Mouse (Mus musculus): ENCODE measurements around the gene Cdip1. TPM values are rescaled to one million over a fixed set of nuclear protein-coding genes. Genes with fewer than 3 reads are reported as not detected.
"Not testable (repeated sequence)": the region's sequence is repeated elsewhere in the genome, so short reads cannot be mapped to it uniquely, and the experiment has no call there.

Cdip1 gene
- polyA plus RNA-seq, 1 experiment from 2014 or later = 125 TPM

DNA sequence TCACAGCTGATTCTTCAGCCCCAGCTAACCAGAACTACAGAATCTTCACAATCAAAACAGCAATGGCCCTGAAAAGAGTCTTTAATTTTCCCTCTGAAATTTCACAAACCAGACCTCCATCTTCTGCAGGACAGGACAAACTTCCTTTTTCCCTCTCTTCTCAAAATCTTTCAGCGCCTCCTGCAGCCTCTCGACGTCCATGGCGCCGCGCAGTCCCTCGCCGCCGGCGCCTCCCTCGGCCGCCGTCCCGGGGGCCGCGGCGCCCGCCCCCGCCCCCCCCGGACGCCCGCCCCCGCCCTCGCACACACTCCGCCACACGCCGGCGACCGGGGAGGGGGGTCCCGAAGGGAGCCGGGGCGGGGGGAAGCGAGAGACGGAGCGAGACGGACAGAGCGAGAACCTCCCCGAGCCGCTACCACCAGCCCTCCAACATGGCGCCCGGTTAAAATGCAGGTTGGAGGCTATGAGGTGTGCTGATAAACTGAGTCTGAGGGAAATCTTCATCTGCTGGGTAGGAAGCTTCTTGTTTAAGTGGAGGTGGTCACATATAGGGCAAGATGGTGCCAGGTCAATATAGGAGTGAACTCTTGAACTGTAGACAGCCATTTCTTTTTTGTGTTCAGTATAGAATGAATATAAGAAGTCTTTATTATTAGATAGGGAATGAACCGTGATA lies 33.3 kb downstream of the Cdip1 start:
- not testable (repeated sequence) for H3K4me1 ChIP-seq (ENCODE audit: control insufficient read depth, insufficient read depth, low read length); H3K9me3 ChIP-seq (ENCODE audit: control insufficient read depth, low read length); H3K36me3 ChIP-seq (ENCODE audit: control insufficient read depth, insufficient read depth, low read length); H3K27me3 ChIP-seq (ENCODE audit: control insufficient read depth, insufficient read depth, low read length)
- peak overlapping the region; percentile 40 for H3K27ac ChIP-seq (ENCODE audit: low read depth, low read length)
- peak overlapping the region; percentile 37 for H3K4me3 ChIP-seq (ENCODE audit: low read depth, low read length)
- H3K9ac ChIP-seq (replicated peaks; ENCODE audit: low read depth, low read length) = peak overlapping the region; percentile 54
- H3K4me2 ChIP-seq (ENCODE audit: low read depth, low read length) = peak overlapping the region; percentile 42
- whole genome bisulfite sequencing = 5% methylated on average over 32 of the region's 42 CpGs
- ATAC-seq (ENCODE audit: low read depth) = peak; percentile 84

DNA sequence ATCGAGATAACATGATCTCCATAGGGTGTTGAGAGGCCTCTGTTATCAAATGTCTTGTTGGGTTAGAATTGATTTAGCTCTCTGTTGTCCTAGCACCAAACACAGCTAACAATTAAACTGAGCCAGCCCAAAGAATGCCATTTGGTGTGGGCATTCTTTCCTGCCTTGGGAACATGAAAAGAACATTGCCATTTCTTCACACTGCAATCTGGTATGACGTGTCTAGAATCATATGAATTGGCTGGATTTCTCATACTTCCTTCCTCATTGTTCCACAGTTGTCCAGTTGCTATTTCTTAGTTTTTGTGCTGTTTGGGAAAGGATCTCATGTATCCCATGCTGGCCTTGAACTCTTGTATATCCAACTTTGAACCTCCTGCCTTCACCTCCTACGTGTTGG lies 36.0 kb downstream of the Cdip1 start:
- no peaks in the 10 kb centered on the region for H3K9me3 ChIP-seq (ENCODE audit: control insufficient read depth, low read length)
- no peaks in the 10 kb centered on the region for H3K36me3 ChIP-seq (ENCODE audit: control insufficient read depth, insufficient read depth, low read length)
- no peak overlapping the region for H3K9ac ChIP-seq (replicated peaks; ENCODE audit: low read depth, low read length)
- H3K4me1 ChIP-seq (ENCODE audit: control insufficient read depth, insufficient read depth, low read length) = 0 out of 2 replicates have a peak, but pooled peaks cover 4% of the 10 kb centered on the region
- 91% methylated on average over 3 of the region's 3 CpGs for WGBS
- no peak overlapping the region for H3K27ac ChIP-seq (ENCODE audit: low read depth, low read length)
- no peaks in the 10 kb centered on the region for H3K27me3 ChIP-seq (ENCODE audit: control insufficient read depth, insufficient read depth, low read length)
- no peak overlapping the region for H3K4me2 ChIP-seq (ENCODE audit: low read depth, low read length)
- ATAC-seq (ENCODE audit: low read depth) = no peak
- H3K4me3 ChIP-seq (ENCODE audit: low read depth, low read length) = no peak overlapping the region

DNA sequence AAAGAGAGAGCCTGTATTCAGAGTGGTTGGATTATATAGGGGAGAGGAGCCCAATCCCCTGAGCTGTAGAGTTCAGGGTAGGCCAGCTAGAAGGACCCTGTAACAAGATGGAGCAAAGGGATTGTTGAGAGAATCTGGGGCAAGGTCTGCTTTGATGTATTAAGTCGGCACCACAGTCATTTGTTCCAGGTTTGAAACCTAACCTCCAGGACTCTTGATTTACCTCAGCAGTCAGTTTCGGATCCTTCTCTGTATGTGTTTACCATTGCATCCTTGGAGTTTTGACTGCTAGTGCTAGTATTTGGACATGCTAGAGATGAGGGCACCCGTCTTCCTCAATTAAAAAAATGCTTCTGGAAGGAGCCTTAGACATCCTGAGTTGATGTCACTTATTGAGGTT lies 37.9 kb downstream of the Cdip1 start:
- Histone ChIP-seq H3K27me3 (ENCODE audit: control insufficient read depth, insufficient read depth, low read length) (no peaks in the 10 kb centered on the region), H3K9me3 (ENCODE audit: control insufficient read depth, low read length) (no peaks in the 10 kb centered on the region), H3K4me2 (ENCODE audit: low read depth, low read length) (no peak overlapping the region), H3K9ac (replicated peaks; ENCODE audit: low read depth, low read length) (no peak overlapping the region), H3K4me1 (ENCODE audit: control insufficient read depth, insufficient read depth, low read length) (no peaks in the 10 kb centered on the region), H3K36me3 (ENCODE audit: control insufficient read depth, insufficient read depth, low read length) (no peaks in the 10 kb centered on the region), H3K27ac (ENCODE audit: low read depth, low read length) (no peak overlapping the region), H3K4me3 (ENCODE audit: low read depth, low read length) (no peak overlapping the region)
- ATAC-seq (ENCODE audit: low read depth) = no peak
- over 99% methylated on average over 3 of the region's 3 CpGs for WGBS

DNA sequence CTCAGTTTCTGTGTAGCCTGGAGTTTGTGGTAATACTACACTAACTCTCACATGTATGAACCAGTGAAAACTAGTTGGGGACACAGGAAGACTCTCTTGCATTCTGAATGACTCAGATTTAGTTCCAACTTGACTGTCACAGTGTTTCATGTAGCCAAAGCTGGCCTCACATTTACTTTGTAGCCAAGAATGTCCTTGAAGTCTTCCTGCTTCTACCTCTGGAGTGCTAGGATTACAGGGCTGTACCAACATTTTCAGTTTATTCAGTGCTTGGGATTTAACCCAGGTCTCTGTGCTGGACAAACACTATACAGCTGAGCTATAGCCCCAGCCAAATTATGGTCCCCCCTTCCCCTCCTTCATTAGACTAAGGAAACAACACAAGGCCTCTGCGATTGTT lies 47.9 kb downstream of the Cdip1 start:
- Histone ChIP-seq H3K36me3 (ENCODE audit: control insufficient read depth, insufficient read depth, low read length) (no peaks in the 10 kb centered on the region), H3K4me2 (ENCODE audit: low read depth, low read length) (no peak overlapping the region), H3K27ac (ENCODE audit: low read depth, low read length) (no peak overlapping the region), H3K27me3 (ENCODE audit: control insufficient read depth, insufficient read depth, low read length) (no peaks in the 10 kb centered on the region), H3K9ac (replicated peaks; ENCODE audit: low read depth, low read length) (no peak overlapping the region), H3K4me1 (ENCODE audit: control insufficient read depth, insufficient read depth, low read length) (no peaks in the 10 kb centered on the region), H3K9me3 (ENCODE audit: control insufficient read depth, low read length) (no peaks in the 10 kb centered on the region), H3K4me3 (ENCODE audit: low read depth, low read length) (no peak overlapping the region)
- 100% methylated on average over 1 of the region's 1 CpGs for WGBS
- no peak for ATAC-seq (ENCODE audit: low read depth)

DNA sequence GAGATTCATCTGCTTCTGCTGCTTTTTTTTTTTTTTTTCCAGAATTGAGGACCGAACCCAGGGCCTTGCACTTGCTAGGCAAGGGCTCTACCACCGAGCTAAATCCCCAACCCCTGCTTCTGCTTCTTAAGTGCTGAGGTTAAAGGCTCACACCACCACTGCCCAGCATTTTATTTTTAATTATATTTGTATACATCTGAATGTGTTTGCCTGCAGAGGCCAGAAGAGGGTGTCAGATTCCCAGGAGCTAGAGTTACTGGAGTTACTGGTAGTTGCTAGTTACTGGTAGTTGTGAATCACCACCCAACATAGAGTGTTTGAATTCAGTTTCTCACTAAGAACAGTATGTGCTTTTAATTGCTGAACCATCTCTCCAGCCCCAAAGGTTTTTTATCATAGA lies 50.1 kb downstream of the Cdip1 start:
- H3K4me1 ChIP-seq (ENCODE audit: control insufficient read depth, insufficient read depth, low read length) = no peaks in the 10 kb centered on the region
- H3K36me3 ChIP-seq (ENCODE audit: control insufficient read depth, insufficient read depth, low read length) = no peaks in the 10 kb centered on the region
- no peak for ATAC-seq (ENCODE audit: low read depth)
- H3K27ac ChIP-seq (ENCODE audit: low read depth, low read length) = no peak overlapping the region
- 84% methylated on average over 2 of the region's 2 CpGs for WGBS
- no peak overlapping the region for H3K4me3 ChIP-seq (ENCODE audit: low read depth, low read length)
- H3K9me3 ChIP-seq (ENCODE audit: control insufficient read depth, low read length) = no peaks in the 10 kb centered on the region
- no peak overlapping the region for H3K4me2 ChIP-seq (ENCODE audit: low read depth, low read length)
- H3K27me3 ChIP-seq (ENCODE audit: control insufficient read depth, insufficient read depth, low read length) = no peaks in the 10 kb centered on the region
- H3K9ac ChIP-seq (replicated peaks; ENCODE audit: low read depth, low read length) = no peak overlapping the region

DNA sequence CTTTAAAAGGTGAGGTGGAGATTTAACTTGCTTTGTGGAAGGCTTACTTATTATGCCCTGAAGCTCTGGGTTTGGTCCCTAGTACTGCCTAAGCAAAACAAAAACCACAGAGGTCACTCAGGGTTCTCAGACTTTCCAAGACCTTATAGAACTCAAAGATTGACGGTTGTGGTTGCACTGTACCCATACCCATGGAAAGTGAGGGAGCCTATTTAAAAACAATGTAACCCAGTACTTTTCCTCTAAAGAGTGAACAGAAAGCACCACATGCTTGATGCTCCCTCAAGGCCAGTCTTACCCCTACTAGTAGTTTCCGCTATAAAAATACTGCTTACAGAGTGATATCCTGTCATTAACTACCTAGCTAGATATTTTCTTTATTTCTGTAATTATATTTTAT lies 53.8 kb downstream of the Cdip1 start:
- Histone ChIP-seq H3K36me3 (ENCODE audit: control insufficient read depth, insufficient read depth, low read length) (no peaks in the 10 kb centered on the region), H3K4me2 (ENCODE audit: low read depth, low read length) (no peak overlapping the region), H3K27me3 (ENCODE audit: control insufficient read depth, insufficient read depth, low read length) (no peaks in the 10 kb centered on the region), H3K9me3 (ENCODE audit: control insufficient read depth, low read length) (no peaks in the 10 kb centered on the region), H3K4me3 (ENCODE audit: low read depth, low read length) (no peak overlapping the region), H3K9ac (replicated peaks; ENCODE audit: low read depth, low read length) (no peak overlapping the region), H3K4me1 (ENCODE audit: control insufficient read depth, insufficient read depth, low read length) (no peaks in the 10 kb centered on the region), H3K27ac (ENCODE audit: low read depth, low read length) (no peak overlapping the region)
- WGBS = 87% methylated on average over 2 of the region's 2 CpGs
- no peak for ATAC-seq (ENCODE audit: low read depth)

DNA sequence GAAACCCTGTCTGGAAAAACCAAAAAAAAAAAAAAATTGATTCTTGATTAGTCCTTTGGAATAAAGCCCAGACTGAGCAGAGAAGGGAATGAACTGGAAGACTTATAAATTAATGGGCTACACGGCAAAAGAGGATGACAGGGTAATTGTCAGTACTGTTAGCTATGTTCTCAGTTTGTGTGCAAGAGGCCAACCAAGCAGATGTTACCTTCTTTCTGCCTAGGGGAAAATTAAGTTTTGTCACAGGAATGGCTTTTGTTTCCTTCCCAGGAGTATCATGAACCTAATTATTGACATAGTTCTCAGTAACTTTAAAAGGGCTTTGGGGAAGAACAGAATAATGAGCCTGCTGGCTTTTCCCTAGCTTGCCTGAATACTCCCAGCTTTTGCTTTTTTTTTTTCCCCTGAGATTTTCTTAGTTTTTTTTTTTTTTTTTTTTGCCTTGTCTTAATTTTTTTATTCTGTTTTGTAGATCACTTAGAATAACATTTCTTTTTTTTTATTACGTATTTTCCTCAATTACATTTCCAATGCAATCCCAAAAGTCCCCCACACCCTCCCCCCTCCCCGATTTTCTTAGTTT lies 59.2 kb downstream of the Cdip1 start:
- Histone ChIP-seq H3K4me3 (ENCODE audit: low read depth, low read length) (no peak overlapping the region), H3K27ac (ENCODE audit: low read depth, low read length) (no peak overlapping the region), H3K9me3 (ENCODE audit: control insufficient read depth, low read length) (no peaks in the 10 kb centered on the region), H3K9ac (replicated peaks; ENCODE audit: low read depth, low read length) (no peak overlapping the region), H3K27me3 (ENCODE audit: control insufficient read depth, insufficient read depth, low read length) (no peaks in the 10 kb centered on the region), H3K4me2 (ENCODE audit: low read depth, low read length) (no peak overlapping the region), H3K36me3 (ENCODE audit: control insufficient read depth, insufficient read depth, low read length) (no peaks in the 10 kb centered on the region), H3K4me1 (ENCODE audit: control insufficient read depth, insufficient read depth, low read length) (peaks cover 4% of the 10 kb centered on the region; the same call in 1 of the 2 replicates)
- no peak for ATAC-seq (ENCODE audit: low read depth)
- WGBS = 64% methylated on average over 3 of the region's 3 CpGs

DNA sequence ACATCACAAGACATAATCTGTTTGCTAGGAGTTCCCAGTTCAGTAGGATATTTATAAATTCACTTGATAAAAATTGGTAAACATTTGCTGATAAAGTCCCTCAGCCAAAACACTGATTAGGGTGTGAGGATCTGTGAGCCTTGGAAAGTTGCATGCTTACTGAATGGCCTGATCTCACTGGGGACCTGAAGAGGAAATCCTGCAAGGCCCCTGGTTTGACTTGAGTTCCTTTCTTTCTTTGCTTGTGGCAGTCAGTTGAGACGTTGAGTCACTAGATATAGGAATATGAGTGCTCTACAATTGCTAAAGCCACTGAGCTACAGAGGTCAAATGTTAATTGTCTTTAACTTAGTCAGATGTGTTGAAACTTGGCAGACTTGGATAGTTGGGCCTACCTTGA lies 62.1 kb downstream of the Cdip1 start:
- 67% methylated on average over 1 of the region's 1 CpGs for WGBS
- Histone ChIP-seq H3K4me3 (ENCODE audit: low read depth, low read length) (no peak overlapping the region; the same call in 1 of the 2 replicates), H3K27ac (ENCODE audit: low read depth, low read length) (no peak overlapping the region), H3K4me2 (ENCODE audit: low read depth, low read length) (no peak overlapping the region), H3K9me3 (ENCODE audit: control insufficient read depth, low read length) (no peaks in the 10 kb centered on the region), H3K36me3 (ENCODE audit: control insufficient read depth, insufficient read depth, low read length) (no peaks in the 10 kb centered on the region), H3K9ac (replicated peaks; ENCODE audit: low read depth, low read length) (no peak overlapping the region), H3K27me3 (ENCODE audit: control insufficient read depth, insufficient read depth, low read length) (no peaks in the 10 kb centered on the region), H3K4me1 (ENCODE audit: control insufficient read depth, insufficient read depth, low read length) (peaks cover 4% of the 10 kb centered on the region; the same call in 1 of the 2 replicates)
- ATAC-seq (ENCODE audit: low read depth) = no peak

DNA sequence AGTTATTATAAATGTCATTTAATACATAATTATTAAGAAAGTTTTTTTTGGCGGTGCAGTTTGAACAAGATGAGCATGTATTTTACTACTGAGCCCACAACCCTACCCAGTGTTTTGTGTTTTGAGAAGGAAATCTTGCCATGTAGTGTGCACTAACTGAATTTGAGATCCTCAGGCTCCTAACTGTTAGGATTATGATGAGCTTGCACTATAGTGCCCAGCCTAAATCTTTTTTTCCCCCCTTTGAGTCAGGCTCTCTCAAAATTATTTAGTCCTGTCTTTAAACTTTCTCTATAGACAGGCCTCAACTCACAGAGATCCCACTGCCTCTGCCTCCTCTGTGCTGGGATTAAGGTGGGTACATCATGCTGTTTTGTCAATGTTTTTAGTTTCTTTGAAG lies 62.6 kb downstream of the Cdip1 start:
- Histone ChIP-seq H3K9me3 (ENCODE audit: control insufficient read depth, low read length) (no peaks in the 10 kb centered on the region), H3K9ac (replicated peaks; ENCODE audit: low read depth, low read length) (no peak overlapping the region), H3K27me3 (ENCODE audit: control insufficient read depth, insufficient read depth, low read length) (no peaks in the 10 kb centered on the region), H3K36me3 (ENCODE audit: control insufficient read depth, insufficient read depth, low read length) (no peaks in the 10 kb centered on the region), H3K27ac (ENCODE audit: low read depth, low read length) (no peak overlapping the region), H3K4me2 (ENCODE audit: low read depth, low read length) (peak overlapping the region; percentile 91; the same call in 1 of the 2 replicates), H3K4me3 (ENCODE audit: low read depth, low read length) (peak overlapping the region; percentile 87; the same call in 1 of the 2 replicates), H3K4me1 (ENCODE audit: control insufficient read depth, insufficient read depth, low read length) (peaks cover 4% of the 10 kb centered on the region; the same call in 1 of the 2 replicates)
- 92% methylated on average over 1 of the region's 1 CpGs for WGBS
- ATAC-seq (ENCODE audit: low read depth) = no peak
